Mouse (Mus musculus): ENCODE measurements around the gene Angptl4. TPM values are rescaled to one million over a fixed set of nuclear protein-coding genes. Genes with fewer than 3 reads are reported as not detected.

The Angptl4 gene
- polyA plus RNA-seq, 1 experiment from 2014 or later: 15.5 TPM

DNA sequence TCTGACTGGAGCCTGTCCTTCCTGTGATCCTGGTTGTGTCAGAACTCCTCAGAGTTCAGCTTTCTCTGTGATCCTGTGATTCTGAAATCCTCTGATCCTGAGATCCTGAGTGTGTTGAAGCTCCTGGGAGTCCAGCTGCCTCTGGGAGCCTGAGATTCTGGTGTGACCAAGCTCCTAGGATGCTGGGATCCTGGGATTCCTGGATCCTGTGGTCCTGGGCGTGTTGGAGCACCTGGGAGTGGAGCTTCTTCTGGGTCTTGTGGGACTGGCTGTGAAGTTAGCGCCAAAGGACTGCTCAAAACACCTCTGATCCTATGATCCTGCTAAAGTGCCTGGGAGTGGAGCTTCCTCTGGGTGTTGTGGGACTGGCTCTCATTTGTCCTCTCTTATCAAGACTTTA, 53.2 kb downstream of the Angptl4 start:
- Histone ChIP-seq H3K27me3 (replicated peaks; ENCODE audit: control insufficient read depth, insufficient read depth, low read length) (no peaks in the 10 kb centered on the region), H3K27ac (ENCODE audit: low read length) (no peak overlapping the region), H3K4me3 (replicated peaks; ENCODE audit: low read length) (no peak overlapping the region), H3K4me1 (replicated peaks; ENCODE audit: control insufficient read depth, insufficient read depth, low read length) (no peaks in the 10 kb centered on the region), H3K9me3 (ENCODE audit: control insufficient read depth, low read length) (no peaks in the 10 kb centered on the region), H3K36me3 (ENCODE audit: control insufficient read depth, insufficient read depth) (no peaks in the 10 kb centered on the region), H3K9ac (replicated peaks; ENCODE audit: low read depth, low read length) (no peak overlapping the region), H3K4me2 (ENCODE audit: low read length) (no peak overlapping the region)
- WGBS: 69% methylated on average over 2 of the region's 2 CpGs
- ATAC-seq: no peak

Other genes with a start within 250 kb of the Angptl4 start
- 1.9 and 2.0 TPM in 2 replicates for gene Myo1f, start 226.1 kb downstream of the Angptl4 start, polyA plus RNA-seq (2015; fragmentation: Nextera tagmentation; extraction: Ambion mirVana)
- gene Zfp414, start 152.7 kb downstream of the Angptl4 start, polyA plus RNA-seq (2015; fragmentation: Nextera tagmentation; extraction: Ambion mirVana): 49.0 and 58.2 TPM in 2 replicates
- 0.52 TPM in 1 of 2 replicates, not detected in the other for gene Pram1, start 143.8 kb downstream of the Angptl4 start, polyA plus RNA-seq (2015; fragmentation: Nextera tagmentation; extraction: Ambion mirVana)
- gene Hnrnpm, start 95.0 kb downstream of the Angptl4 start, polyA plus RNA-seq (2015; fragmentation: Nextera tagmentation; extraction: Ambion mirVana): 255 and 258 TPM in 2 replicates
- gene March2, start 63.2 kb downstream of the Angptl4 start, polyA plus RNA-seq (2015; fragmentation: Nextera tagmentation; extraction: Ambion mirVana): 73.0 and 77.8 TPM in 2 replicates
- 411 and 469 TPM in 2 replicates for gene Rab11b, start 21.3 kb downstream of the Angptl4 start, polyA plus RNA-seq (2015; fragmentation: Nextera tagmentation; extraction: Ambion mirVana)
- gene Kank3, start 28.7 kb upstream of the Angptl4 start, polyA plus RNA-seq (2015; fragmentation: Nextera tagmentation; extraction: Ambion mirVana): 40.5 and 45.4 TPM in 2 replicates
- gene Rps28, start 42.7 kb upstream of the Angptl4 start, polyA plus RNA-seq (2015; fragmentation: Nextera tagmentation; extraction: Ambion mirVana): 480 and 560 TPM in 2 replicates
- gene Ndufa7, start 42.7 kb upstream of the Angptl4 start, polyA plus RNA-seq (2015; fragmentation: Nextera tagmentation; extraction: Ambion mirVana): 386 and 402 TPM in 2 replicates
- gene Cd320, start 61.3 kb upstream of the Angptl4 start, polyA plus RNA-seq (2015; fragmentation: Nextera tagmentation; extraction: Ambion mirVana): 55.5 and 62.0 TPM in 2 replicates
- not detected in 2 replicates for gene Gm7029, start 92.0 kb upstream of the Angptl4 start, polyA plus RNA-seq (2015; fragmentation: Nextera tagmentation; extraction: Ambion mirVana)
- 3.7 and 4.6 TPM in 2 replicates for gene Kifc1, start 108.8 kb upstream of the Angptl4 start, polyA plus RNA-seq (2015; fragmentation: Nextera tagmentation; extraction: Ambion mirVana)
- gene Platr17, start 123.3 kb upstream of the Angptl4 start, polyA plus RNA-seq (2015; fragmentation: Nextera tagmentation; extraction: Ambion mirVana): 0.32 and 0.54 TPM in 2 replicates
- gene Daxx, start 127.6 kb upstream of the Angptl4 start, polyA plus RNA-seq (2015; fragmentation: Nextera tagmentation; extraction: Ambion mirVana): 61.5 and 63.1 TPM in 2 replicates
- 13.7 and 15.4 TPM in 2 replicates for gene Tapbp, start 134.1 kb upstream of the Angptl4 start, polyA plus RNA-seq (2015; fragmentation: Nextera tagmentation; extraction: Ambion mirVana)
- 17.1 and 17.2 TPM in 2 replicates for gene Zbtb22, start 134.1 kb upstream of the Angptl4 start, polyA plus RNA-seq (2015; fragmentation: Nextera tagmentation; extraction: Ambion mirVana)
- 40.8 and 52.3 TPM in 2 replicates for gene Rgl2, start 147.7 kb upstream of the Angptl4 start, polyA plus RNA-seq (2015; fragmentation: Nextera tagmentation; extraction: Ambion mirVana)
- gene Pfdn6, start 158.5 kb upstream of the Angptl4 start, polyA plus RNA-seq (2015; fragmentation: Nextera tagmentation; extraction: Ambion mirVana): 182 and 196 TPM in 2 replicates
- 26.1 and 29.4 TPM in 2 replicates for gene Wdr46, start 158.8 kb upstream of the Angptl4 start, polyA plus RNA-seq (2015; fragmentation: Nextera tagmentation; extraction: Ambion mirVana)
- gene B3galt4, start 169.7 kb upstream of the Angptl4 start, polyA plus RNA-seq (2015; fragmentation: Nextera tagmentation; extraction: Ambion mirVana): 10.0 and 13.2 TPM in 2 replicates
- 79.5 and 81.0 TPM in 2 replicates for gene Vps52, start 174.0 kb upstream of the Angptl4 start, polyA plus RNA-seq (2015; fragmentation: Nextera tagmentation; extraction: Ambion mirVana)
- 811 and 837 TPM in 2 replicates for gene Rps18, start 174.2 kb upstream of the Angptl4 start, polyA plus RNA-seq (2015; fragmentation: Nextera tagmentation; extraction: Ambion mirVana)
- 9.4 and 9.9 TPM in 2 replicates for gene H2-K1, start 218.5 kb upstream of the Angptl4 start, polyA plus RNA-seq (2015; fragmentation: Nextera tagmentation; extraction: Ambion mirVana)
- gene Ring1, start 242.8 kb upstream of the Angptl4 start, polyA plus RNA-seq (2015; fragmentation: Nextera tagmentation; extraction: Ambion mirVana): 16.0 and 20.4 TPM in 2 replicates
- gene H2-Ke6, start 246.2 kb upstream of the Angptl4 start, polyA plus RNA-seq (2015; fragmentation: Nextera tagmentation; extraction: Ambion mirVana): 63.9 and 65.4 TPM in 2 replicates
- gene Slc39a7, start 249.9 kb upstream of the Angptl4 start, polyA plus RNA-seq (2015; fragmentation: Nextera tagmentation; extraction: Ambion mirVana): 148 and 157 TPM in 2 replicates
- gene Rxrb, start 250.0 kb upstream of the Angptl4 start, polyA plus RNA-seq (2015; fragmentation: Nextera tagmentation; extraction: Ambion mirVana): 55.6 and 60.2 TPM in 2 replicates